Mouse (Mus musculus): ENCODE measurements around the gene Ccl9.

The Ccl9 gene

GRCm38 (mm10) chr11:83578186-83578760 is at the start of gene Ccl9:
Gene Ccl9, minus strand, starts transcription at chr11:83578636.
- DNase-seq (ENCODE audit: low spot score): no peak

- no peak for DNase-seq (ENCODE audit: low spot score)
Observed at GRCm38 (mm10) chr11:83623586-83623985, 45.1 kb upstream of the Ccl9 start.

GRCm38 (mm10) chr11:83619037-83619436 is 40.6 kb upstream of the Ccl9 start:
- DNase-seq (ENCODE audit: low spot score): no peak

GRCm38 (mm10) chr11:83618238-83618637 is 39.8 kb upstream of the Ccl9 start:
- DNase-seq (ENCODE audit: low spot score): no peak

- no peak for DNase-seq (ENCODE audit: low spot score)
Observed at GRCm38 (mm10) chr11:83616586-83616985, 38.1 kb upstream of the Ccl9 start.

- DNase-seq (ENCODE audit: low spot score): no peak
Observed at GRCm38 (mm10) chr11:83610900-83611299, 32.5 kb upstream of the Ccl9 start.

GRCm38 (mm10) chr11:83606396-83606795 is 28.0 kb upstream of the Ccl9 start:
- DNase-seq (ENCODE audit: low spot score): no peak

- DNase-seq (ENCODE audit: low spot score): no peak
Observed at GRCm38 (mm10) chr11:83605535-83605934, 27.1 kb upstream of the Ccl9 start.

GRCm38 (mm10) chr11:83604698-83605097 is 26.3 kb upstream of the Ccl9 start:
- no peak for DNase-seq (ENCODE audit: low spot score)

- no peak for DNase-seq (ENCODE audit: low spot score)
Observed at GRCm38 (mm10) chr11:83603399-83603798, 25.0 kb upstream of the Ccl9 start.

GRCm38 (mm10) chr11:83600576-83600975 is 22.1 kb upstream of the Ccl9 start:
- DNase-seq (ENCODE audit: low spot score): no peak

GRCm38 (mm10) chr11:83598991-83599390 is 20.6 kb upstream of the Ccl9 start:
- DNase-seq (ENCODE audit: low spot score): no peak

- no peak for DNase-seq (ENCODE audit: low spot score)
Observed at GRCm38 (mm10) chr11:83598207-83598837, 19.9 kb upstream of the Ccl9 start.

- no peak for DNase-seq (ENCODE audit: low spot score)
Observed at GRCm38 (mm10) chr11:83597796-83598195, 19.4 kb upstream of the Ccl9 start.

GRCm38 (mm10) chr11:83595669-83596455 is 17.4 kb upstream of the Ccl9 start:
- no peak for DNase-seq (ENCODE audit: low spot score)

GRCm38 (mm10) chr11:83593453-83593852 is 15.0 kb upstream of the Ccl9 start:
- no peak for DNase-seq (ENCODE audit: low spot score)

GRCm38 (mm10) chr11:83592853-83593252 is 14.4 kb upstream of the Ccl9 start, which contains the start of gene Ccl6:
Gene Ccl6, minus strand, starts transcription at chr11:83593087.
- no peak for DNase-seq (ENCODE audit: low spot score)

- DNase-seq (ENCODE audit: low spot score): no peak
Observed at GRCm38 (mm10) chr11:83584232-83584631, 5.8 kb upstream of the Ccl9 start.

- no peak for DNase-seq (ENCODE audit: low spot score)
Observed at GRCm38 (mm10) chr11:83583450-83583754, 5.0 kb upstream of the Ccl9 start.

GRCm38 (mm10) chr11:83582626-83583449 is 4.4 kb upstream of the Ccl9 start:
- DNase-seq (ENCODE audit: low spot score): no peak

GRCm38 (mm10) chr11:83581626-83582610 is 3.5 kb upstream of the Ccl9 start:
- no peak for DNase-seq (ENCODE audit: low spot score)
